Mouse (Mus musculus): ENCODE data around the gene Olfr1188. TPM values are rescaled to one million over a fixed set of nuclear protein-coding genes. Genes with fewer than 3 reads are reported as not detected.
"Not testable (repeated sequence)": the region's sequence is repeated elsewhere in the genome, so short reads cannot be mapped to it uniquely, and the experiment has no call there.

Gene Olfr1188
- not detected in 2 replicates for polyA plus RNA-seq (2015; fragmentation: Nextera tagmentation; extraction: Ambion mirVana)

DNA sequence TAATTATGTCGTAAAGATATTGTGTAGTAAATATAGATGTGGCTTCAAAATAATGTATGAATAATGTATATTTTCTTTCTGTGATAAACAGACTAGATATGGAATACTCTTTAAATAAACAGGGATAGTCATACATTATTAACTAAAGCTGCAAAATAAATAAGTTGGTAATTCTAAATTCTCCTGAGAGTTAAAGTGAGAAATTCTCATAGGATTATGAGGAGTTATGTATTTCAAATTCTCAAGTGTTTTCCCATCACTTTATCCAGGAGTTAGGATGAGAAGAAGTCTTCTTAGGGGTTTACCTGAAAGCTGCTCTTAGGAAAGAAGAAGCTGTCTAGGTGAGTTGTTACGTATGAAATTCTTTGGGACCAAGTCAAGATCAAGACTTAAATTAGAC lies at the start of gene Olfr1188:
TSS of gene Olfr1188 (plus strand) at position 301 of the 400 bp plus-strand sequence.
- Histone ChIP-seq H3K9me3 (no peaks in the 10 kb centered on the region), H3K4me3 (replicated peaks) (no peak within 1 kb of the TSS), H3K27ac (no peak within 1 kb of the TSS), H3K4me2 (replicated peaks) (no peak within 1 kb of the TSS), H3K4me1 (replicated peaks) (no peaks in the 10 kb centered on the region), H3K27me3 (no peaks in the 10 kb centered on the region), H3K36me3 (no peaks in the 10 kb centered on the region), H3K9ac (replicated peaks) (no peak within 1 kb of the TSS)
- WGBS = 87% methylated on average over 2 of the region's 2 CpGs
- ATAC-seq = no peak

DNA sequence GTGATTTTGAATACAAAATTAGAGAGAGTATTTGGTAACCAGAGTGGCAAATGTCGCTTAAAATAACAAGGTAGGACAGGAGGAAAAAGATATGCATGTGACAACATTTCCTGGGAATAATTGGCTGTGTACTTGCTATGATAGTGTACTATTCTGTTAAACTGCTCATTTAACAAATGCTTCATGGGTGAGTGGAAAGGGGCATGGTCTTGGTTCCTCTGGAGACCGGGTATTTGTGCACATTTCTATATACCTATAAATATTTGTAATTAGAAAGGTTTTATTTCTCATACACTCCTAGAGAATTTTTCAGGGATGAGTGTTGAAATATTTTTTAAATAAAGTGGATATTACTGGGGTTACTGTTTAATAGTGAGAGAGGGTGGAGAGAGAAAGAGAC lies 38.5 kb upstream of the Olfr1188 start, which contains the start of gene Olfr1186:
TSS of gene Olfr1186 (plus strand) at position 301 of the 400 bp plus-strand sequence.
- WGBS = 85% methylated on average over 2 of the region's 2 CpGs
- Histone ChIP-seq H3K27me3 (no peaks in the 10 kb centered on the region), H3K9ac (replicated peaks) (no peak within 1 kb of the TSS), H3K4me3 (replicated peaks) (no peak within 1 kb of the TSS), H3K9me3 (no peaks in the 10 kb centered on the region), H3K4me2 (replicated peaks) (no peak within 1 kb of the TSS), H3K4me1 (replicated peaks) (no peaks in the 10 kb centered on the region), H3K27ac (no peak within 1 kb of the TSS), H3K36me3 (no peaks in the 10 kb centered on the region)
- ATAC-seq = no peak

DNA sequence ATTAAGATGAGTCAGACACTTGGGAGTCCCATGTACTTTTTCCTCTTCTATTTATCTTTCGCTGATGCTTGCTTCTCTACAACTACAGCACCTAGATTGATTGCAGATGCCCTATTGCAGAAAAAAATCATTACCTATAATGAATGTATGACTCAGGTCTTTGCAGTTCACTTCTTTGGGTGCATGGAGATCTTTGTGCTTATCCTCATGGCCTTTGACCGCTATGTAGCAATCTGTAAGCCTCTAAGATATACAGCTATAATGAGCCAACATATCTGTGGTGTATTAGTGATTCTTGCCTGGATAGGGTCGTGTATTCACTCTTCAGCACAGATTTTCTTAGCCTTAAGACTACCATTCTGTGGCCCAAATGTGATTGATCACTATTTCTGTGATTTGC lies 31.0 kb upstream of the Olfr1188 start:
- Histone ChIP-seq H3K4me1 (replicated peaks) (no peaks in the 10 kb centered on the region), H3K27ac (no peak overlapping the region), H3K4me3 (replicated peaks) (no peak overlapping the region), H3K36me3 (no peaks in the 10 kb centered on the region), H3K9me3 (no peaks in the 10 kb centered on the region), H3K9ac (replicated peaks) (no peak overlapping the region), H3K27me3 (no peaks in the 10 kb centered on the region), H3K4me2 (replicated peaks) (no peak overlapping the region)
- 73% methylated on average over 3 of the region's 3 CpGs for WGBS
- no peak for ATAC-seq

- 88% methylated on average over 12 of the region's 12 CpGs for WGBS
- not testable (repeated sequence) for H3K9ac ChIP-seq (replicated peaks); H3K4me2 ChIP-seq (replicated peaks); H3K27ac ChIP-seq; H3K4me1 ChIP-seq (replicated peaks); H3K9me3 ChIP-seq; ATAC-seq; H3K27me3 ChIP-seq; H3K4me3 ChIP-seq (replicated peaks); H3K36me3 ChIP-seq
These were observed 16.0 kb downstream of the Olfr1188 start for GRCm38 (mm10) chr2:88572696-88573095.

GRCm38 (mm10) chr2:88586154-88586553 lies 29.4 kb downstream of the Olfr1188 start, which contains the start of gene Olfr1189:
Gene Olfr1189, plus strand, starts transcription at chr2:88586454.
- ATAC-seq = no peak
- H3K27me3 ChIP-seq = no peaks in the 10 kb centered on the region
- no peaks in the 10 kb centered on the region for H3K9me3 ChIP-seq
- no peak within 1 kb of the TSS for H3K9ac ChIP-seq (replicated peaks)
- no peak within 1 kb of the TSS for H3K4me2 ChIP-seq (replicated peaks)
- no peak within 1 kb of the TSS for H3K4me3 ChIP-seq (replicated peaks)
- no peaks in the 10 kb centered on the region for H3K36me3 ChIP-seq
- H3K4me1 ChIP-seq (replicated peaks) = no peaks in the 10 kb centered on the region
- no peak within 1 kb of the TSS for H3K27ac ChIP-seq

Other genes with a start within 250 kb of the Olfr1188 start
- not detected in 2 replicates for gene Olfr1174-ps, start 241.8 kb upstream of the Olfr1188 start, polyA plus RNA-seq (2015; fragmentation: Nextera tagmentation; extraction: Ambion mirVana)
- not detected in 2 replicates for gene Olfr1175-ps, start 229.7 kb upstream of the Olfr1188 start, polyA plus RNA-seq (2015; fragmentation: Nextera tagmentation; extraction: Ambion mirVana)
- not detected in 2 replicates for gene Olfr1176, start 220.2 kb upstream of the Olfr1188 start, polyA plus RNA-seq (2015; fragmentation: Nextera tagmentation; extraction: Ambion mirVana)
- not detected in 2 replicates for gene Olfr1177-ps, start 210.4 kb upstream of the Olfr1188 start, polyA plus RNA-seq (2015; fragmentation: Nextera tagmentation; extraction: Ambion mirVana)
- not detected in 2 replicates for gene Olfr1178, start 169.9 kb upstream of the Olfr1188 start, polyA plus RNA-seq (2015; fragmentation: Nextera tagmentation; extraction: Ambion mirVana)
- not detected in 2 replicates for gene Olfr1179, start 150.5 kb upstream of the Olfr1188 start, polyA plus RNA-seq (2015; fragmentation: Nextera tagmentation; extraction: Ambion mirVana)
- gene Olfr1180, start 137.8 kb upstream of the Olfr1188 start, polyA plus RNA-seq (2015; fragmentation: Nextera tagmentation; extraction: Ambion mirVana) = not detected in 2 replicates
- not detected in 2 replicates for gene Olfr1181, start 130.8 kb upstream of the Olfr1188 start, polyA plus RNA-seq (2015; fragmentation: Nextera tagmentation; extraction: Ambion mirVana)
- gene Gm13757, start 107.8 kb upstream of the Olfr1188 start, polyA plus RNA-seq (2015; fragmentation: Nextera tagmentation; extraction: Ambion mirVana) = not detected in 2 replicates
- gene Olfr1183, start 102.1 kb upstream of the Olfr1188 start, polyA plus RNA-seq (2015; fragmentation: Nextera tagmentation; extraction: Ambion mirVana) = not detected in 2 replicates
- gene Olfr1184, start 73.3 kb upstream of the Olfr1188 start, polyA plus RNA-seq (2015; fragmentation: Nextera tagmentation; extraction: Ambion mirVana) = not detected in 2 replicates
- not detected in 2 replicates for gene Olfr1185-ps1, start 63.6 kb upstream of the Olfr1188 start, polyA plus RNA-seq (2015; fragmentation: Nextera tagmentation; extraction: Ambion mirVana)
- not detected in 2 replicates for gene Olfr1186, start 38.4 kb upstream of the Olfr1188 start, polyA plus RNA-seq (2015; fragmentation: Nextera tagmentation; extraction: Ambion mirVana)
- not detected in 2 replicates for gene Olfr1189, start 29.5 kb downstream of the Olfr1188 start, polyA plus RNA-seq (2015; fragmentation: Nextera tagmentation; extraction: Ambion mirVana)
- gene Olfr1191-ps1, start 83.6 kb downstream of the Olfr1188 start, polyA plus RNA-seq (2015; fragmentation: Nextera tagmentation; extraction: Ambion mirVana) = not detected in 2 replicates
- gene Olfr1192-ps1, start 91.6 kb downstream of the Olfr1188 start, polyA plus RNA-seq (2015; fragmentation: Nextera tagmentation; extraction: Ambion mirVana) = not detected in 2 replicates
- not detected in 2 replicates for gene Olfr1193, start 118.7 kb downstream of the Olfr1188 start, polyA plus RNA-seq (2015; fragmentation: Nextera tagmentation; extraction: Ambion mirVana)
- gene Olfr1195, start 132.3 kb downstream of the Olfr1188 start, polyA plus RNA-seq (2015; fragmentation: Nextera tagmentation; extraction: Ambion mirVana) = not detected in 2 replicates
- gene Olfr1196, start 147.7 kb downstream of the Olfr1188 start, polyA plus RNA-seq (2015; fragmentation: Nextera tagmentation; extraction: Ambion mirVana) = 0.11 TPM in 1 of 2 replicates, not detected in the other
- not detected in 2 replicates for gene Olfr1197, start 175.4 kb downstream of the Olfr1188 start, polyA plus RNA-seq (2015; fragmentation: Nextera tagmentation; extraction: Ambion mirVana)
- gene Olfr1198, start 194.4 kb downstream of the Olfr1188 start, polyA plus RNA-seq (2015; fragmentation: Nextera tagmentation; extraction: Ambion mirVana) = not detected in 2 replicates
- not detected in 2 replicates for gene Olfr1199, start 203.5 kb downstream of the Olfr1188 start, polyA plus RNA-seq (2015; fragmentation: Nextera tagmentation; extraction: Ambion mirVana)
- gene Olfr1200, start 213.6 kb downstream of the Olfr1188 start, polyA plus RNA-seq (2015; fragmentation: Nextera tagmentation; extraction: Ambion mirVana) = not detected in 2 replicates
- not detected in 2 replicates for gene Olfr1201, start 236.1 kb downstream of the Olfr1188 start, polyA plus RNA-seq (2015; fragmentation: Nextera tagmentation; extraction: Ambion mirVana)